Mouse (Mus musculus): Measurements from ENCODE around the gene Rpl36al.
A peak's percentile ranks its signal among the peaks of the same experiment; 100 is the strongest.

GRCm38 (mm10) chr12:69211057-69211456 lies 27.2 kb upstream of the Rpl36al start:
- peak; percentile 52 for TF ChIP-seq CTCF (IDR thresholded peaks at IDR 0.05; ENCODE audit: low read depth)
- TF ChIP-seq EP300 (IDR thresholded peaks at IDR 0.05; ENCODE audit: low read depth): no peak
